Mouse (Mus musculus) heart, embryonic 14.5 days (tissue): ENCODE data around the gene Gtf2a2. TPM values are rescaled to one million over a fixed set of nuclear protein-coding genes. Genes with fewer than 3 reads are reported as not detected.

Experiments used
- ATAC-seq: fragments of 200-750 bp; cut with Nextera tagmentation; 2 replicates; pipeline ENCODE4 v1.8.0; 2017; ENCODE audit warnings: low read depth, moderate TSS enrichment; ENCODE audit not compliant: insufficient number of reproducible peaks, insufficient read depth, low FRiP score
- H3K27ac ChIP-seq, 2 experiments: fragments of 200-500 bp in 1 of 2; fragments of 300-500 bp in 1 of 2; sonication (generic) in 1 of 2; replicated peaks in 1 of 2; 2 replicates each; pipeline ENCODE4 v1.5.1; 2012 to 2014; ENCODE audit warnings: low read depth in 2 of 2, low read length in 2 of 2, control low read depth in 1 of 2, mild to moderate bottlenecking in 1 of 2, mixed read lengths in 1 of 2; ENCODE audit not compliant: control insufficient read depth in 1 of 2, insufficient read depth in 1 of 2
- H3K27me3 ChIP-seq: fragments of 300-500 bp; sonication (generic); 2 replicates; pipeline ENCODE4 v1.6.1; 2014; ENCODE audit warnings: mild to moderate bottlenecking, low read length, control low read depth; ENCODE audit not compliant: control insufficient read depth, insufficient read depth
- H3K36me3 ChIP-seq: fragments of 300-500 bp; sonication (generic); 2 replicates; pipeline ENCODE4 v1.6.1; 2014; ENCODE audit warnings: mild to moderate bottlenecking, control low read depth, low read length, mixed read lengths; ENCODE audit not compliant: control insufficient read depth, insufficient read depth
- H3K4me1 ChIP-seq, 2 experiments: fragments of 200-500 bp in 1 of 2; fragments of 300-500 bp in 1 of 2; sonication (generic) in 1 of 2; 2 replicates each; pipeline ENCODE4 v1.6.1; 2012 to 2014; ENCODE audit warnings: low read length in 2 of 2, control low read depth in 1 of 2, mixed read lengths in 1 of 2; ENCODE audit not compliant: control insufficient read depth in 2 of 2, insufficient read depth in 2 of 2
- H3K4me2 ChIP-seq: fragments of 300-500 bp; sonication (generic); 2 replicates; pipeline ENCODE4 v1.6.1; 2014; ENCODE audit warnings: mild to moderate bottlenecking, low read length
- H3K4me3 ChIP-seq, 2 experiments: fragments of 200-500 bp in 1 of 2; fragments of 300-500 bp in 1 of 2; sonication (generic) in 1 of 2; 2 replicates each; pipeline ENCODE4 v1.5.1; 2012 to 2014; ENCODE audit warnings: low read length in 2 of 2, mild to moderate bottlenecking in 2 of 2, control low read depth in 1 of 2, low read depth in 1 of 2, moderate library complexity in 1 of 2; ENCODE audit not compliant: control insufficient read depth in 1 of 2, insufficient read depth in 1 of 2
- H3K9ac ChIP-seq: fragments of 300-500 bp; sonication (generic); 2 replicates; pipeline ENCODE4 v1.6.1; 2014; ENCODE audit warnings: mild to moderate bottlenecking, low read length
- H3K9me3 ChIP-seq: fragments of 300-500 bp; sonication (generic); 2 replicates; pipeline ENCODE4 v1.6.1; 2016; ENCODE audit warnings: low read length, control low read depth; ENCODE audit not compliant: control insufficient read depth
- WGBS: fragments of 180-500 bp; shearing (Covaris S2); extraction: QIAGEN DNeasy Blood & Tissue Kit; methylation state at CpG from one replicate; pipeline ENCODE4 v1.1.7; 2014; 5-methylcytosine and 5-hydroxymethylcytosine counted together
- polyA plus RNA-seq: library from polyadenylated mRNA; unstranded; fragments of >200 nt; fragmentation: Nextera tagmentation; extraction: Ambion mirVana; gene quantifications from 2 replicates; pipeline ENCODE4 v1.2.1, GENCODE M21; 2014

Gtf2a2 gene
- polyA plus RNA-seq, 1 experiment from 2014 or later, result 187 TPM

DNA sequence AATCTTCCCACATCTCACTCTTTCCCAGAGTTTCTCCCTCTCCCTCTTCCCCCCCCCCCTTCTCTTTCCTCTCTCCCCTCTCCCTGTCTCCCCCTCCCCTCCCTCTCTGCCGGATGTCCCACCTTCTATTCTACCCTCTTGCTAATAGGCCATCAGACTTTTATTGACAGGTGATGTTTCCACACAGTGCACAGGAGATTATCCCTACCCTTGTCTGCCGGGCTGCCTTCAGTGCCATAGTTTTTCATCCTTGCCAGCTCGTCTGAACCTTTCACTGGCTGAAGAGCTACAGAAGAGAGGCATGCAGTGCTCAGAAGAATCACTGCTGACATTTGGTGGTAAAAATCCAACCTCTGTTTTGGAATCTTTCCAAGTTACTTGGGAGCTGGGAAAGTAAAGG is 41.1 kb downstream of the Gtf2a2 start:
- WGBS, result 33% methylated on average over 3 of the region's 3 CpGs
- H3K4me2 ChIP-seq, result no peak overlapping the region
- peaks cover 3 to 13% of the 10 kb centered on the region in 2 experiments; a peak in 2 of 4 replicates for H3K4me1 ChIP-seq
- no peak overlapping the region for H3K27ac ChIP-seq
- no peaks in the 10 kb centered on the region for H3K36me3 ChIP-seq
- no peak overlapping the region for H3K9ac ChIP-seq
- H3K9me3 ChIP-seq, result 0 out of 2 replicates have a peak, but pooled peaks cover 3% of the 10 kb centered on the region
- no peak for ATAC-seq
- H3K27me3 ChIP-seq, result no peaks in the 10 kb centered on the region
- H3K4me3 ChIP-seq, result no peak overlapping the region

DNA sequence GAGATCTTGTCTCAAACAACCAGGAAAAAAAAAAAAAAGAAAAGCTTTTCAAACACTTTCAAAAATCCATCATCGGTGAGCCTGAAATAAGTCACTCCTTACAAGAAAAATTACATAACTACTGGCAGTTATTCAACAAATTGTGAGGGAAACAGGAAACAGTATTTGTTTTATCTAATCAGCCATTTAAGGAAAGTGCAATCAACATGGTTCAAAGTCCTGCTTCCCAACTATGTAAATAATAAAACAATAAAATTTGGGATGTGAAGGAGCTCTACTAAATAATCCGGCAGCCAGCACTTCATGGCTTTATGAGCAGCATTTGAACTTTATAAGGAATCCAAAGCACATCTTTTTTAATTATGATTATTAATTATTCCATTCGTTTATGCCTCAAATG is 49.7 kb downstream of the Gtf2a2 start:
- Histone ChIP-seq H3K36me3 (no peaks in the 10 kb centered on the region), H3K4me3 (no peak overlapping the region), H3K27me3 (no peaks in the 10 kb centered on the region), H3K27ac (no peak overlapping the region), H3K9me3 (no peaks in the 10 kb centered on the region), H3K4me2 (no peak overlapping the region), H3K4me1 (no peaks in the 10 kb centered on the region), H3K9ac (no peak overlapping the region)
- whole genome bisulfite sequencing, result 76% methylated on average over 3 of the region's 3 CpGs
- no peak for ATAC-seq

DNA sequence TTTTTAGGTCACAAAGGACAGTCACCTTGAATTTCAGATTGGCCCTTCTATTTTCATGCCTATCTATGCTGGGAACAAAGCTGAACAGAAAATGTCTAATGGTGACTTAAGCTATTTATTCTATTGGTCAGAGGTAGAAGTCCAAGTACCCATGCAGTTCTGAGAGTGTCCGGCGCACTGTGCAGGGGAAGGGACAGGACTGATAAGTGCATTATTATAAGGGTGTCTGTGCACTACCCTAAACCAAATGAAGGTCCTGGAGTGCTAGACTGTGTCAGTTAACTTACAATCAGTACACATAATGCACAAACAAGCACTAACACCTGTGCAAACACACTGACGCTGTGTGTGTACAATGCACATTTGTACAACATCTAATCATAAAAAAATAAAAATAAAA is 55.1 kb downstream of the Gtf2a2 start:
- H3K27ac ChIP-seq, result no peak overlapping the region
- H3K4me3 ChIP-seq, result no peak overlapping the region
- H3K36me3 ChIP-seq, result no peaks in the 10 kb centered on the region
- H3K27me3 ChIP-seq, result no peaks in the 10 kb centered on the region
- WGBS, result 80% methylated on average over 3 of the region's 3 CpGs
- H3K9me3 ChIP-seq, result no peaks in the 10 kb centered on the region
- ATAC-seq, result no peak
- no peak overlapping the region for H3K9ac ChIP-seq
- H3K4me1 ChIP-seq, result peaks cover 0 to 10% of the 10 kb centered on the region in 2 experiments; a peak in 1 of 4 replicates
- H3K4me2 ChIP-seq, result no peak overlapping the region

DNA sequence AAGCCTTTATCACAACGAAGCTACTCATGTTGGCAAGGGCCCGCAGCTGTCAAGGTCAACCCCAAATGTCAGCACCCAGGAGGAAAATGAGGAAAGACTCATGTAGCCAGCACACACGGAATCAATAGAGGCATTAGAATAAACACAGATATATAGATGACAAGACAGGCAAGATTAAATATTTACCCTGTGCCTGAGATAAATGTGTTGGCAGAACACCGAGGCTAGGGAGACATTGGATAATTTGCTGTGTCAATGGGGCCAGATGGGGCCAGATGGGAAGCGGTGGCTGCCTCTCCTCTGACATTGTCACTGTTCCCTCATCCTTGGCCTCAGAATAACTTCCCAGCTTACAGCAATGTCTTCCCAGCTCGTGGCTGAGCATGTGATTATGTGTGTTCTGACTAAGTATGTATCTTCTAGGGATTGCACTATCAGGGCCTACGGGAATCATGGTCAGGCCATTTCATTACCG is 57.6 kb downstream of the Gtf2a2 start:
- Histone ChIP-seq H3K36me3 (no peaks in the 10 kb centered on the region), H3K27me3 (no peaks in the 10 kb centered on the region), H3K4me3 (no peak overlapping the region), H3K4me2 (no peak overlapping the region), H3K9me3 (no peaks in the 10 kb centered on the region), H3K27ac (no peak overlapping the region), H3K4me1 (peaks cover 0 to 10% of the 10 kb centered on the region in 2 experiments; a peak in 1 of 4 replicates), H3K9ac (no peak overlapping the region)
- WGBS, result 48% methylated on average over 8 of the region's 8 CpGs
- no peak for ATAC-seq

DNA sequence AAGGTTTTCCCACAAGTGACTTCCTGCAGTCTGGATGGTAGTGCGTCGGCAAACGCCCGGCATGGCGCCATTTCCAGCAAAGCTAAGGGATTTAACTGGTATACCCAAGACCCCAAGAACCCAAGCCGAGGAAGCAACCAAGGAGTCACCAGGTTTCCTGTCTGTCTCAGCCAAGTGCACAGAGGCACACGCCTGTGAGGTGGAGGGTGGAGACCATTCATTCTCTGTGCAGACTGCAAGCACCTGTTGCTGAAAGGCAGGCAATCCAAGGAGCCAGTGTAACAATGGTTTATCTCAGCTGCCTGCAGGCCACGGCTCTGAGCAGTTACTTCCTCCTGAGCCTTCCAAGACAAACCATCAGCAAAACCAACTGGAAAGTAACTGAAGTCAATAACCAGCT is 60.0 kb downstream of the Gtf2a2 start:
- H3K27ac ChIP-seq, result no peak overlapping the region
- 80% methylated on average over 8 of the region's 8 CpGs for WGBS
- H3K4me2 ChIP-seq, result no peak overlapping the region
- H3K4me3 ChIP-seq, result no peak overlapping the region
- H3K9ac ChIP-seq, result no peak overlapping the region
- no peaks in the 10 kb centered on the region for H3K36me3 ChIP-seq
- H3K27me3 ChIP-seq, result no peaks in the 10 kb centered on the region
- H3K4me1 ChIP-seq, result peaks cover 0 to 10% of the 10 kb centered on the region in 2 experiments; a peak in 1 of 4 replicates
- ATAC-seq, result no peak
- no peaks in the 10 kb centered on the region for H3K9me3 ChIP-seq

Other genes starting within 250 kb of the Gtf2a2 start
- 125 and 126 TPM in 2 replicates for gene Bnip2, start 23.1 kb upstream of the Gtf2a2 start, polyA plus RNA-seq
- not detected in 2 replicates for gene Gcnt3, start 25.5 kb downstream of the Gtf2a2 start, polyA plus RNA-seq
- gene Fam81a, start 130.0 kb downstream of the Gtf2a2 start, polyA plus RNA-seq, result 46.6 and 51.9 TPM in 2 replicates
- gene Myo1e, start 194.8 kb downstream of the Gtf2a2 start, polyA plus RNA-seq, result 11.2 and 11.3 TPM in 2 replicates